9 mouse cellular contexts compared by ENCODE assay signal in genomic region chr5:137076191-137076930, GRCm38 (mm10). TPM values are rescaled to one million over a fixed set of nuclear protein-coding genes. Genes with fewer than 3 reads are reported as not detected.
A peak's percentile ranks its signal among the peaks of the same experiment; 100 is the strongest.
DNase-seq lines count a peak whose midpoint lies in the region; ATAC-seq and TF ChIP-seq lines count a peak whose summit lies in the region.
"Had no signal": no experiment of that assay in that cellular context is flagged by ENCODE, and none has a peak within 500 bp of the region (broad histone marks: within the 10 kb centered on the region; RNA-seq: fewer than 3 reads in every experiment).

No protein-coding gene starts in this region.

- peaks cover 29% of the 10 kb centered on the region for H3K4me1 ChIP-seq in liver, adult 2 months (ENCODE audit: control insufficient read depth, insufficient read depth, low read length)
- H3K4me1 ChIP-seq in lung, embryonic 16.5 days (replicated peaks; ENCODE audit: control insufficient read depth, insufficient read depth, low read length) = peaks cover 78% of the 10 kb centered on the region
- H3K4me1 ChIP-seq in hindbrain, embryonic 14.5 days (replicated peaks; ENCODE audit: control insufficient read depth, insufficient read depth, low read length) = 0 out of 2 replicates have a peak, but pooled peaks cover 4% of the 10 kb centered on the region

- H3K27ac ChIP-seq in liver, adult 2 months (replicated peaks; ENCODE audit: insufficient read depth, low read depth, low read length) = peak overlapping the region; percentile 39
- peak overlapping the region; percentile 87 for H3K27ac ChIP-seq in lung, embryonic 16.5 days (ENCODE audit: low read length)
- H3K27ac ChIP-seq in hindbrain, embryonic 14.5 days = no peak overlapping the region
- H3K27ac ChIP-seq: liver, embryonic 15.5 days had no signal

- H3K27me3 ChIP-seq in liver, adult 2 months (ENCODE audit: control insufficient read depth, insufficient read depth, low read length) = no peaks in the 10 kb centered on the region
- H3K27me3 ChIP-seq in lung, embryonic 16.5 days (ENCODE audit: control insufficient read depth, insufficient read depth, low read depth, low read length) = no peaks in the 10 kb centered on the region
- H3K27me3 ChIP-seq in hindbrain, embryonic 14.5 days (ENCODE audit: control insufficient read depth, insufficient read depth, low read length) = no peaks in the 10 kb centered on the region

- no peak overlapping the region for H3K4me2 ChIP-seq in lung, embryonic 16.5 days (ENCODE audit: low read depth, low read length)
- H3K4me2 ChIP-seq in hindbrain, embryonic 14.5 days (replicated peaks) = no peak overlapping the region
- H3K4me2 ChIP-seq: liver, embryonic 15.5 days had no signal

- no peaks in the 10 kb centered on the region for H3K36me3 ChIP-seq in liver, adult 2 months (ENCODE audit: control insufficient read depth, insufficient read depth, low read length)
- no peaks in the 10 kb centered on the region for H3K36me3 ChIP-seq in lung, embryonic 16.5 days (ENCODE audit: control insufficient read depth, insufficient read depth, low read length)
- no peaks in the 10 kb centered on the region for H3K36me3 ChIP-seq in hindbrain, embryonic 14.5 days (replicated peaks; ENCODE audit: control insufficient read depth, insufficient read depth)
- H3K36me3 ChIP-seq: liver, embryonic 15.5 days had no signal

- H3K9me3 ChIP-seq in lung, embryonic 16.5 days (ENCODE audit: control insufficient read depth, low read length) = no peaks in the 10 kb centered on the region
- no peaks in the 10 kb centered on the region for H3K9me3 ChIP-seq in hindbrain, embryonic 14.5 days (ENCODE audit: control insufficient read depth, low read length)
- H3K9me3 ChIP-seq: liver, embryonic 15.5 days had no signal

- no peak for TF ChIP-seq CTCF in liver, adult 2 months (IDR thresholded peaks at IDR 0.05; ENCODE audit: low read depth, low read length)

- H3K9ac ChIP-seq in liver, adult 2 months (ENCODE audit: low read depth, low read length) = no peak overlapping the region
- peak overlapping the region; percentile 25; the same call in 1 of the 2 replicates for H3K9ac ChIP-seq in lung, embryonic 16.5 days (ENCODE audit: low read length)
- no peak overlapping the region for H3K9ac ChIP-seq in hindbrain, embryonic 14.5 days
- H3K9ac ChIP-seq: liver, embryonic 15.5 days had no signal

- intact Hi-C loops in heart, postnatal 10 days (cut with DNase I) = no loop called here

- no peak for TF ChIP-seq POLR2A in liver, adult 2 months (IDR thresholded peaks at IDR 0.05; ENCODE audit: extremely low read depth, insufficient read depth, low read length)

- no peak overlapping the region for H3K4me3 ChIP-seq in liver, adult 2 months (ENCODE audit: insufficient read depth, low read depth, low read length)
- no peak overlapping the region for H3K4me3 ChIP-seq in lung, embryonic 16.5 days (ENCODE audit: low read length)
- no peak overlapping the region for H3K4me3 ChIP-seq in hindbrain, embryonic 14.5 days (replicated peaks; ENCODE audit: low read length)
- H3K4me3 ChIP-seq: liver, embryonic 15.5 days had no signal

- DNase-seq in liver, adult 2 months (ENCODE audit: extremely low read depth, low read depth, low spot score) = peak; percentile 54
- DNase-seq in liver = no peak
- DNase-seq in embryo, embryonic 10.5 days (ENCODE audit: low spot score) = peak; percentile 29
- DNase-seq in heart, postnatal 10 days = peak; percentile 80 to 86
- no peak for DNase-seq in thymus, postnatal 0 days (ENCODE audit: low spot score)
- DNase-seq in hindbrain, embryonic 14.5 days (ENCODE audit: low spot score) = no peak
- no peak for DNase-seq in neural tube, embryonic 10.5 days (ENCODE audit: extremely low spot score, low spot score)

- peak; percentile 44 for ATAC-seq in lung, embryonic 16.5 days (ENCODE audit: low read depth)
- no peak for ATAC-seq in hindbrain, embryonic 14.5 days (ENCODE audit: low FRiP score)

- H3K79me2 ChIP-seq in liver, adult 2 months (ENCODE audit: control insufficient read depth, insufficient read depth, low read length) = no peaks in the 10 kb centered on the region

- 42% methylated on average over 12 of the region's 12 CpGs for WGBS in liver, adult 2 months
- 20% methylated on average over 12 of the region's 12 CpGs for WGBS in lung, embryonic 16.5 days
- WGBS in hindbrain, embryonic 14.5 days = 42% methylated on average over 12 of the region's 12 CpGs

RNA-seq across cellular contexts. Expression of gene Serpine1, which starts 4.3 kb away (rescaled TPM):
- total RNA-seq in liver, adult 2 months (2014; rRNA removed) = 0.83 and 1.9 TPM in 2 replicates
- 0.12 and 0.32 TPM in 2 replicates for polyA plus RNA-seq in liver, adult 2 months (2012; rRNA removed)
- total RNA-seq in heart, postnatal 10 days (2021) = 10 to 100 TPM; 11.0 to 19.3 TPM
- polyA plus RNA-seq in lung, embryonic 16.5 days (2015; fragmentation: Nextera tagmentation; extraction: Ambion mirVana) = 0.93 and 1.1 TPM in 2 replicates
- polyA plus RNA-seq in thymus, postnatal 0 days (2015; fragmentation: Nextera tagmentation; extraction: Ambion mirVana) = 0.05 and 0.12 TPM in 2 replicates
- polyA plus RNA-seq in hindbrain, embryonic 14.5 days (2014; fragmentation: Nextera tagmentation; extraction: Ambion mirVana) = 0.25 TPM in 2 replicates

RNA-seq across cellular contexts. Expression of gene Ap1s1, which starts 30.4 kb away (rescaled TPM):
- 21.5 and 23.8 TPM in 2 replicates for total RNA-seq in liver, adult 2 months (2014; rRNA removed)
- polyA plus RNA-seq in liver, adult 2 months (2012; rRNA removed) = 24.1 and 25.6 TPM in 2 replicates
- total RNA-seq in heart, postnatal 10 days (2021) = 10 to 100 TPM; 59.7 to 65.0 TPM
- polyA plus RNA-seq in lung, embryonic 16.5 days (2015; fragmentation: Nextera tagmentation; extraction: Ambion mirVana) = 191 and 206 TPM in 2 replicates
- 135 and 145 TPM in 2 replicates for polyA plus RNA-seq in thymus, postnatal 0 days (2015; fragmentation: Nextera tagmentation; extraction: Ambion mirVana)
- 192 and 201 TPM in 2 replicates for polyA plus RNA-seq in hindbrain, embryonic 14.5 days (2014; fragmentation: Nextera tagmentation; extraction: Ambion mirVana)

RNA-seq across cellular contexts. Expression of gene Trim56, which starts 39.6 kb away (rescaled TPM):
- total RNA-seq in liver, adult 2 months (2014; rRNA removed) = 9.3 and 11.2 TPM in 2 replicates
- polyA plus RNA-seq in liver, adult 2 months (2012; rRNA removed) = 4.3 and 5.7 TPM in 2 replicates
- 10 to 100 TPM; 21.2 to 21.6 TPM for total RNA-seq in heart, postnatal 10 days (2021)
- polyA plus RNA-seq in lung, embryonic 16.5 days (2015; fragmentation: Nextera tagmentation; extraction: Ambion mirVana) = 12.2 and 13.5 TPM in 2 replicates
- 13.0 and 18.0 TPM in 2 replicates for polyA plus RNA-seq in thymus, postnatal 0 days (2015; fragmentation: Nextera tagmentation; extraction: Ambion mirVana)
- polyA plus RNA-seq in hindbrain, embryonic 14.5 days (2014; fragmentation: Nextera tagmentation; extraction: Ambion mirVana) = 3.3 and 3.9 TPM in 2 replicates

RNA-seq across cellular contexts. Expression of gene Vgf, which starts 50.2 kb away (rescaled TPM):
- 0.07 TPM in 1 of 2 replicates, not detected in the other for total RNA-seq in liver, adult 2 months (2014; rRNA removed)
- polyA plus RNA-seq in liver, adult 2 months (2012; rRNA removed) = not detected in 2 replicates
- total RNA-seq in heart, postnatal 10 days (2021) = not detected
- 0.13 TPM in 1 of 2 replicates, not detected in the other for polyA plus RNA-seq in lung, embryonic 16.5 days (2015; fragmentation: Nextera tagmentation; extraction: Ambion mirVana)
- polyA plus RNA-seq in thymus, postnatal 0 days (2015; fragmentation: Nextera tagmentation; extraction: Ambion mirVana) = 0.18 and 0.24 TPM in 2 replicates
- polyA plus RNA-seq in hindbrain, embryonic 14.5 days (2014; fragmentation: Nextera tagmentation; extraction: Ambion mirVana) = 7.0 and 9.7 TPM in 2 replicates
- polyA plus RNA-seq: liver, embryonic 15.5 days had no signal

Comparison
In these comparisons a context has a peak if more than half of its experiments do, and no peak if none do; other contexts are left out.
1. DNase-seq: peak in liver, adult 2 months (single experiment), embryo, embryonic 10.5 days (single experiment) and heart, postnatal 10 days (2 of 2); none in liver (single experiment), thymus, postnatal 0 days (single experiment), hindbrain, embryonic 14.5 days (single experiment) and neural tube, embryonic 10.5 days (single experiment).